Mouse (Mus musculus) midbrain, embryonic 15.5 days (tissue): Measurements from ENCODE around the gene F12. TPM values are rescaled to one million over a fixed set of nuclear protein-coding genes. Genes with fewer than 3 reads are reported as not detected.

Experiments used
- ATAC-seq: fragments of 200-750 bp; cut with Nextera tagmentation; replicated peaks from 2 replicates; pipeline ENCODE4 v1.8.0; 2017; ENCODE audit warnings: moderate TSS enrichment
- H3K27ac ChIP-seq: fragments of 300-500 bp; sonication (generic); 2 replicates; pipeline ENCODE4 v1.5.1; 2015; ENCODE audit warnings: mild to moderate bottlenecking, inconsistent platforms
- H3K27me3 ChIP-seq: fragments of 300-500 bp; sonication (generic); replicated peaks from 2 replicates; pipeline ENCODE4 v1.6.1; 2015; ENCODE audit warnings: inconsistent platforms
- H3K36me3 ChIP-seq: fragments of 300-500 bp; sonication (generic); replicated peaks from 2 replicates; pipeline ENCODE4 v1.6.1; 2015; ENCODE audit warnings: inconsistent platforms
- H3K4me1 ChIP-seq: fragments of 300-500 bp; sonication (generic); 2 replicates; pipeline ENCODE4 v1.6.1; 2015; ENCODE audit warnings: inconsistent platforms
- H3K4me2 ChIP-seq: fragments of 300-500 bp; sonication (generic); 2 replicates; pipeline ENCODE4 v1.6.1; 2015; ENCODE audit warnings: inconsistent platforms, mild to moderate bottlenecking, moderate library complexity
- H3K4me3 ChIP-seq: fragments of 300-500 bp; sonication (generic); 2 replicates; pipeline ENCODE4 v1.5.1; 2015; ENCODE audit warnings: mild to moderate bottlenecking, inconsistent platforms
- H3K9ac ChIP-seq: fragments of 300-500 bp; sonication (generic); 2 replicates; pipeline ENCODE4 v1.6.1; 2015; ENCODE audit warnings: mild to moderate bottlenecking, inconsistent platforms
- H3K9me3 ChIP-seq: fragments of 300-500 bp; sonication (generic); 2 replicates; pipeline ENCODE4 v1.6.1; 2016; ENCODE audit warnings: inconsistent platforms
- WGBS: fragments of 180-500 bp; shearing (Covaris S2); methylation state at CpG from one replicate; pipeline ENCODE4 v1.1.7; 2015; ENCODE audit warnings: mixed read lengths; 5-methylcytosine and 5-hydroxymethylcytosine counted together
- polyA plus RNA-seq: library from polyadenylated mRNA; unstranded; fragments of >200 nt; fragmentation: Nextera tagmentation; extraction: Ambion mirVana; gene quantifications from 2 replicates; pipeline ENCODE4 v1.2.1, GENCODE M21; 2015

The F12 gene
- polyA plus RNA-seq: 0.09 and 0.14 TPM in 2 replicates

- no peaks in the 10 kb centered on the region for H3K4me1 ChIP-seq
- WGBS: 90% methylated on average over 10 of the region's 10 CpGs
- H3K27ac ChIP-seq: no peak within 1 kb of the TSS
- no peak within 1 kb of the TSS for H3K4me3 ChIP-seq
- no peak for ATAC-seq
- H3K9ac ChIP-seq: no peak within 1 kb of the TSS
- no peak within 1 kb of the TSS for H3K4me2 ChIP-seq
- no peaks in the 10 kb centered on the region for H3K36me3 ChIP-seq
- H3K9me3 ChIP-seq: no peaks in the 10 kb centered on the region
- peaks cover 7% of the 10 kb centered on the region; the same call in 1 of the 2 replicates for H3K27me3 ChIP-seq
Observed at GRCm38 (mm10) chr13:55426613-55427012, at the start of gene F12. Gene F12, minus strand, starts transcription at chr13:55426793.

- 92% methylated on average over 8 of the region's 8 CpGs for WGBS
- H3K4me3 ChIP-seq: no peak overlapping the region
- H3K9me3 ChIP-seq: no peaks in the 10 kb centered on the region
- no peak overlapping the region for H3K4me2 ChIP-seq
- H3K27ac ChIP-seq: peak overlapping the region; percentile 23; the same call in 1 of the 2 replicates
- H3K4me1 ChIP-seq: peaks cover 42% of the 10 kb centered on the region
- H3K27me3 ChIP-seq: no peaks in the 10 kb centered on the region
- H3K36me3 ChIP-seq: peaks cover 54% of the 10 kb centered on the region
- 0 out of 2 replicates have a peak overlapping the region, but pooled peaks have one; percentile 14 for H3K9ac ChIP-seq
- ATAC-seq: no peak
Observed at GRCm38 (mm10) chr13:55476256-55476655, 49.7 kb upstream of the F12 start.

- H3K27ac ChIP-seq: peak overlapping the region; percentile 23
- WGBS: 84% methylated on average over 5 of the region's 5 CpGs
- H3K36me3 ChIP-seq: peaks cover 49% of the 10 kb centered on the region
Observed at GRCm38 (mm10) chr13:55475750-55476149, 49.2 kb upstream of the F12 start.

GRCm38 (mm10) chr13:55474621-55475069, 48.1 kb upstream of the F12 start:
- no peaks in the 10 kb centered on the region for H3K27me3 ChIP-seq
- peak overlapping the region; percentile 89 for H3K27ac ChIP-seq
- WGBS: 7% methylated on average over 5 of the region's 5 CpGs
- 0 out of 2 replicates have a peak, but pooled peaks have one; percentile 3 for ATAC-seq
- H3K36me3 ChIP-seq: peaks cover 40% of the 10 kb centered on the region
- no peak overlapping the region for H3K9ac ChIP-seq
- no peak overlapping the region for H3K4me3 ChIP-seq
- H3K4me1 ChIP-seq: peaks cover 58% of the 10 kb centered on the region
- H3K4me2 ChIP-seq: 0 out of 2 replicates have a peak overlapping the region, but pooled peaks have one; percentile 5
- no peaks in the 10 kb centered on the region for H3K9me3 ChIP-seq

More at GRCm38 (mm10) chr13:55475750-55476149, 49.2 kb upstream of the F12 start:
- H3K27me3 ChIP-seq: no peaks in the 10 kb centered on the region
- no peak for ATAC-seq
- H3K4me3 ChIP-seq: no peak overlapping the region
- peaks cover 47% of the 10 kb centered on the region for H3K4me1 ChIP-seq
- H3K9ac ChIP-seq: no peak overlapping the region
- H3K9me3 ChIP-seq: no peaks in the 10 kb centered on the region
- no peak overlapping the region for H3K4me2 ChIP-seq

- no peak overlapping the region for H3K4me3 ChIP-seq
- no peak for ATAC-seq
- no peaks in the 10 kb centered on the region for H3K9me3 ChIP-seq
- H3K9ac ChIP-seq: 0 out of 2 replicates have a peak overlapping the region, but pooled peaks have one; percentile 11
- 51% methylated on average over 11 of the region's 11 CpGs for WGBS
- H3K27ac ChIP-seq: peak overlapping the region; percentile 89
- peaks cover 33% of the 10 kb centered on the region for H3K36me3 ChIP-seq
- H3K4me1 ChIP-seq: peaks cover 65% of the 10 kb centered on the region
- H3K4me2 ChIP-seq: 0 out of 2 replicates have a peak overlapping the region, but pooled peaks have one; percentile 3
- no peaks in the 10 kb centered on the region for H3K27me3 ChIP-seq
Observed at GRCm38 (mm10) chr13:55473961-55474360, 47.4 kb upstream of the F12 start.

GRCm38 (mm10) chr13:55473076-55473831, 46.7 kb upstream of the F12 start:
- H3K4me1 ChIP-seq: peaks cover 72% of the 10 kb centered on the region

GRCm38 (mm10) chr13:55472132-55473022, 45.8 kb upstream of the F12 start:
- peak overlapping the region; percentile 68 for H3K9ac ChIP-seq
- no peaks in the 10 kb centered on the region for H3K27me3 ChIP-seq
- peak overlapping the region; percentile 89 for H3K27ac ChIP-seq
- H3K36me3 ChIP-seq: peaks cover 28% of the 10 kb centered on the region
- H3K9me3 ChIP-seq: no peaks in the 10 kb centered on the region
- peak overlapping the region; percentile 44 for H3K4me3 ChIP-seq
- under 1% methylated on average over 100 of the region's 103 CpGs for WGBS
- H3K4me1 ChIP-seq: peaks cover 81% of the 10 kb centered on the region
- peak overlapping the region; percentile 97 for H3K4me2 ChIP-seq
- ATAC-seq: peak; percentile 57

More at GRCm38 (mm10) chr13:55473076-55473831, 46.7 kb upstream of the F12 start:
- peak overlapping the region; percentile 97 for H3K4me2 ChIP-seq
- no peaks in the 10 kb centered on the region for H3K27me3 ChIP-seq
- H3K9me3 ChIP-seq: no peaks in the 10 kb centered on the region
- H3K4me3 ChIP-seq: peak overlapping the region; percentile 44
- peak overlapping the region; percentile 68; the same call in 1 of the 2 replicates for H3K9ac ChIP-seq
- WGBS: 17% methylated on average over 18 of the region's 18 CpGs
- no peak for ATAC-seq
- H3K27ac ChIP-seq: peak overlapping the region; percentile 89
- peaks cover 30% of the 10 kb centered on the region for H3K36me3 ChIP-seq

- peak; percentile 34 for ATAC-seq
- Histone ChIP-seq H3K4me3 (peak overlapping the region; percentile 44), H3K9ac (peak overlapping the region; percentile 68), H3K4me1 (peaks cover 87% of the 10 kb centered on the region), H3K36me3 (peaks cover 22% of the 10 kb centered on the region), H3K27me3 (no peaks in the 10 kb centered on the region), H3K4me2 (peak overlapping the region; percentile 97), H3K27ac (peak overlapping the region; percentile 89), H3K9me3 (no peaks in the 10 kb centered on the region)
- 0% methylated on average over 31 of the region's 31 CpGs for whole genome bisulfite sequencing
Observed at GRCm38 (mm10) chr13:55471819-55472131, 45.2 kb upstream of the F12 start.

- peaks cover 17% of the 10 kb centered on the region for H3K36me3 ChIP-seq
- H3K27me3 ChIP-seq: no peaks in the 10 kb centered on the region
- peak overlapping the region; percentile 97 for H3K4me2 ChIP-seq
- WGBS: under 1% methylated on average over 54 of the region's 54 CpGs
- H3K4me1 ChIP-seq: peaks cover 92% of the 10 kb centered on the region
- peak overlapping the region; percentile 68 for H3K9ac ChIP-seq
- H3K4me3 ChIP-seq: peak overlapping the region; percentile 44
- no peaks in the 10 kb centered on the region for H3K9me3 ChIP-seq
- ATAC-seq: peak; percentile 62
- H3K27ac ChIP-seq: peak overlapping the region; percentile 89
Observed at GRCm38 (mm10) chr13:55471156-55471818, 44.7 kb upstream of the F12 start.

- Histone ChIP-seq H3K9ac (peak overlapping the region; percentile 68; the same call in 1 of the 2 replicates), H3K9me3 (no peaks in the 10 kb centered on the region), H3K27me3 (no peaks in the 10 kb centered on the region), H3K4me2 (peak overlapping the region; percentile 97), H3K4me3 (no peak overlapping the region), H3K36me3 (peaks cover 8% of the 10 kb centered on the region), H3K27ac (peak overlapping the region; percentile 89), H3K4me1 (peaks cover 98% of the 10 kb centered on the region)
- no peak for ATAC-seq
- 29% methylated on average over 9 of the region's 9 CpGs for WGBS
Observed at GRCm38 (mm10) chr13:55470372-55470771, 43.8 kb upstream of the F12 start.

- no peak overlapping the region for H3K4me3 ChIP-seq
- H3K27me3 ChIP-seq: no peaks in the 10 kb centered on the region
- no peaks in the 10 kb centered on the region; the same call in 1 of the 2 replicates for H3K36me3 ChIP-seq
- no peak overlapping the region for H3K4me2 ChIP-seq
- peaks cover 92% of the 10 kb centered on the region for H3K4me1 ChIP-seq
- H3K9ac ChIP-seq: no peak overlapping the region
- H3K9me3 ChIP-seq: no peaks in the 10 kb centered on the region
- 26% methylated on average over 13 of the region's 13 CpGs for WGBS
- no peak overlapping the region for H3K27ac ChIP-seq
- ATAC-seq: no peak
Observed at GRCm38 (mm10) chr13:55468851-55469560, 42.4 kb upstream of the F12 start.
